Mouse (Mus musculus): ENCODE data around the gene Reep3. TPM values are rescaled to one million over a fixed set of nuclear protein-coding genes. Genes with fewer than 3 reads are reported as not detected.
"Not testable (repeated sequence)": the region's sequence is repeated elsewhere in the genome, so short reads cannot be mapped to it uniquely, and the experiment has no call there.

The Reep3 gene
- polyA plus RNA-seq, 1 experiment: 9.0 TPM

DNA sequence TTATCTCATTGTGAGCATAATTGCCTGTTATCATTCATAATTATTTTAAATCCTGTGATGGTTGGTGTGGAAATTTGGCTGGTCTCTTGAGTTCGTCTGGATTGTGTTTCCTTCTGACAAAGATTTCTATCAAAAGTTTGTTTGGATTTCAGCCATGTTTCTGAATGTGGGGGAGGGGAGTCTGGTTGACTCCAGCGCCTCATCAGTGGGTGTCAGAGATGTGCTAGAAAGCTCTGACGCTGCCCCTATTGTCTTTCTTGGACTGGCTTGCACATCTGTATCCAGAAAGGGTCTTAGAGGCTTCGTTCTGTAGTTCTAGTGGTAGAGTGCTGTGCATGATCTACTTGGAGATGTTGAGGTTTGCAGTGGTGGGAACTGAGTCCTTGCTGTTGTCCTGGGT, 23.4 kb upstream of the Reep3 start:
- Histone ChIP-seq H3K36me3 (ENCODE audit: control insufficient read depth, insufficient read depth, low read length) (no peaks in the 10 kb centered on the region), H3K27ac (ENCODE audit: insufficient read depth, low read length) (no peak overlapping the region), H3K4me1 (ENCODE audit: control insufficient read depth, insufficient read depth, insufficient read length) (peaks cover 10% of the 10 kb centered on the region; the same call in 1 of the 2 replicates), H3K4me3 (ENCODE audit: extremely low read depth, insufficient read depth, insufficient read length) (no peak overlapping the region), H3K27me3 (ENCODE audit: control insufficient read depth, insufficient read depth, low read length) (no peaks in the 10 kb centered on the region)
- DNase-seq (ENCODE audit: low read depth in 1 of 2, low spot score in 2 of 2): no peak
- WGBS: 85% methylated on average over 4 of the region's 4 CpGs
- TF ChIP-seq CTCF (IDR thresholded peaks at IDR 0.05; ENCODE audit: extremely low read depth, insufficient read depth, insufficient read length, insufficient replicate concordance): no peak
- no peak for TF ChIP-seq POLR2A (IDR thresholded peaks at IDR 0.05; ENCODE audit: low read depth, low read length)

DNA sequence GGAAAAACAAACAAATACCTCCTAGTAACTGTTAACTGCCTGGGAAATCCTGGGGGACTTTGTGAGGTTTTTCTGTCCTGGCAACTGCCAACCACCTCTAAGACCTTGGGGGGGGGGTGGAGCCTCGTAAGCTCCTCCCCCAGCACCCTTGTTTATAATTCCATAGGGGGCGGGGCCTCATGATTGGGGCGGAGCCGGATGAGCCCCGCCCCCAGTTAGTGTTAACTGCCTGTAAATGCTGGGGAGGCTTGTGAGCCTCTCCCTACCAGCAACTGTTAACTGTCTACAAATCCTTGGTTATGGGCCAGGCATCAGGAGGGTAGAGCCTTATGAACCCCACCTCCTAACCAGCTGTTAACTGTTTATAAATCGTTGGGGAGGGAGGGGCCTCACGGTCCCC, 22.5 kb upstream of the Reep3 start:
- TF ChIP-seq POLR2A (IDR thresholded peaks at IDR 0.05; ENCODE audit: low read depth, low read length) (no peak), CTCF (IDR thresholded peaks at IDR 0.05; ENCODE audit: extremely low read depth, insufficient read depth, insufficient read length, insufficient replicate concordance) (no peak)
- H3K4me3 ChIP-seq (ENCODE audit: extremely low read depth, insufficient read depth, insufficient read length): no peak overlapping the region
- WGBS: 77% methylated on average over 7 of the region's 7 CpGs

DNA sequence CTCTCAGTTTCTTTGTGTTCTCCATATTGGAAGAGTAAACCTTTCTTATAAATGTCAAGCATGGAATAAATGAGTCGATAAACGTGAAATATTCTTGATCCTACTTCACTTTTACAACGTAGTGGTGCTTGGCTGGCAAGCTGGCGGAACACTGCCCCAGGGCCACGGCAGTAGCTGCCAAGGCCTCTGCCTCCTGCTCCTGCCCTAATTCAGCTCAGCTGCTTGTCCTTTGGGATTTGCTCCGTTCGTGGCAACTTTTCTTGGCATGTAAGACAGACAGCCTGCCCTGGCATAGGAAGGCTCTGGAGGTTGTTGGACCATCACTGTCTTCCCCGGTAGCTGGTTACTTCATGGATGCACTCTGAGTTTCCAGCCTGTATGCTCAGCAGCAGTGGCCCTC, 19.5 kb upstream of the Reep3 start:
- Histone ChIP-seq H3K4me1 (ENCODE audit: control insufficient read depth, insufficient read depth, insufficient read length) (peaks cover 17% of the 10 kb centered on the region), H3K27ac (ENCODE audit: insufficient read depth, low read length) (no peak overlapping the region), H3K36me3 (ENCODE audit: control insufficient read depth, insufficient read depth, low read length) (no peaks in the 10 kb centered on the region), H3K27me3 (ENCODE audit: control insufficient read depth, insufficient read depth, low read length) (no peaks in the 10 kb centered on the region), H3K4me3 (ENCODE audit: extremely low read depth, insufficient read depth, insufficient read length) (no peak overlapping the region)
- DNase-seq (ENCODE audit: low read depth in 1 of 2, low spot score in 2 of 2): no peak
- WGBS: 88% methylated on average over 8 of the region's 8 CpGs
- TF ChIP-seq CTCF (IDR thresholded peaks at IDR 0.05; ENCODE audit: extremely low read depth, insufficient read depth, insufficient read length, insufficient replicate concordance) (no peak), POLR2A (IDR thresholded peaks at IDR 0.05; ENCODE audit: low read depth, low read length) (no peak)

More for the DNA sequence above, 22.5 kb upstream of the Reep3 start:
- Histone ChIP-seq H3K4me1 (ENCODE audit: control insufficient read depth, insufficient read depth, insufficient read length) (peaks cover 11% of the 10 kb centered on the region; the same call in 1 of the 2 replicates), H3K27ac (ENCODE audit: insufficient read depth, low read length) (no peak overlapping the region), H3K36me3 (ENCODE audit: control insufficient read depth, insufficient read depth, low read length) (no peaks in the 10 kb centered on the region), H3K27me3 (ENCODE audit: control insufficient read depth, insufficient read depth, low read length) (no peaks in the 10 kb centered on the region)
- DNase-seq (ENCODE audit: low read depth in 1 of 2, low spot score in 2 of 2): no peak

DNA sequence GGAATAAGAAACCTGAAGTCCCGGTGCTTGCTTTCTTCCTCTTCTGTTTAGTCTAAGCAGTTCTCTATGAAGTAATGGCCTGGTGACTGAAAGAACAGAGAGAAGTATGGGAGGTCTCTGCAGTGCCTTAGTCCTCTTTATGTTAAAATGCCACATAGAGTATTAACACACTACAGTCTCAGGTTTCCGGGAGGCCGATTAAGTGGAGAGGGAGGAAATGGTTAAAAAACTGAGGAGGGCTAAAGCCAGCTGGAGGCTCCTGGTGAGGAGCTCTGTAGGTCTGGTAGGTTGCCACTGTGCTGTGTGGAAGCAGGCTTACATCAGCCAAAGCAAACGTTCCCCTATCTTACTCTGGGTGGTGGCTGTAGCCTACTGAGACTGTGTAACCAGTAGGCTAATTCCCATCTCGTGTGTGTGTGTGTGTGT, 18.9 kb upstream of the Reep3 start:
- Histone ChIP-seq H3K27ac (ENCODE audit: insufficient read depth, low read length) (no peak overlapping the region), H3K4me1 (ENCODE audit: control insufficient read depth, insufficient read depth, insufficient read length) (peaks cover 17% of the 10 kb centered on the region), H3K27me3 (ENCODE audit: control insufficient read depth, insufficient read depth, low read length) (no peaks in the 10 kb centered on the region), H3K4me3 (ENCODE audit: extremely low read depth, insufficient read depth, insufficient read length) (no peak overlapping the region), H3K36me3 (ENCODE audit: control insufficient read depth, insufficient read depth, low read length) (no peaks in the 10 kb centered on the region)
- DNase-seq (ENCODE audit: low read depth in 1 of 2, low spot score in 2 of 2): no peak
- 20% methylated on average over 5 of the region's 5 CpGs for WGBS
- TF ChIP-seq CTCF (IDR thresholded peaks at IDR 0.05; ENCODE audit: extremely low read depth, insufficient read depth, insufficient read length, insufficient replicate concordance): no peak
- TF ChIP-seq POLR2A (IDR thresholded peaks at IDR 0.05; ENCODE audit: low read depth, low read length): no peak

DNA sequence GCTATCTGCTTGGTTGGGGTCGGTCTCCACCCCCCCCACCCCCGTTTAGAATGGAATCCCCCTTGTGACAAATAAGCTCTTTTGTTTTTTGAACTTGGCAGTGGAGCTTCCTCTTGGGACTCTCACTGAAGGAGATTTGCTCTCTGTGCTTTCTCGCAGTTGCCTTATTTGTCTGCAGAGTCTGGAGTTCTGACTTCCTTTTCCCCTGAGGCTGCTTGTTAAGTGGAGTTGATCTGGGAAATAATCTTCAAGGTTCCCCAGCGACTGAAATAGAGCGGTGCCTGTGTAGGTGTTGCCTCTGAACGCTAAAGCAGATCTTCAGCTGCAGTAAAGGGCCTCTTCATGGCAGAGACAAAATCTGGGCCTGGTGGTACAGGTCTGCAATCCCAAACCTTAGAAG, 18.4 kb upstream of the Reep3 start:
- DNase-seq (ENCODE audit: low read depth in 1 of 2, low spot score in 2 of 2): no peak
- Histone ChIP-seq H3K36me3 (ENCODE audit: control insufficient read depth, insufficient read depth, low read length) (no peaks in the 10 kb centered on the region), H3K27me3 (ENCODE audit: control insufficient read depth, insufficient read depth, low read length) (no peaks in the 10 kb centered on the region), H3K4me1 (ENCODE audit: control insufficient read depth, insufficient read depth, insufficient read length) (peaks cover 17% of the 10 kb centered on the region), H3K4me3 (ENCODE audit: extremely low read depth, insufficient read depth, insufficient read length) (no peak overlapping the region), H3K27ac (ENCODE audit: insufficient read depth, low read length) (peak overlapping the region; percentile 53; the same call in 1 of the 2 replicates)
- no peak for TF ChIP-seq POLR2A (IDR thresholded peaks at IDR 0.05; ENCODE audit: low read depth, low read length)
- TF ChIP-seq CTCF (IDR thresholded peaks at IDR 0.05; ENCODE audit: extremely low read depth, insufficient read depth, insufficient read length, insufficient replicate concordance): no peak
- 25% methylated on average over 6 of the region's 6 CpGs for WGBS

DNA sequence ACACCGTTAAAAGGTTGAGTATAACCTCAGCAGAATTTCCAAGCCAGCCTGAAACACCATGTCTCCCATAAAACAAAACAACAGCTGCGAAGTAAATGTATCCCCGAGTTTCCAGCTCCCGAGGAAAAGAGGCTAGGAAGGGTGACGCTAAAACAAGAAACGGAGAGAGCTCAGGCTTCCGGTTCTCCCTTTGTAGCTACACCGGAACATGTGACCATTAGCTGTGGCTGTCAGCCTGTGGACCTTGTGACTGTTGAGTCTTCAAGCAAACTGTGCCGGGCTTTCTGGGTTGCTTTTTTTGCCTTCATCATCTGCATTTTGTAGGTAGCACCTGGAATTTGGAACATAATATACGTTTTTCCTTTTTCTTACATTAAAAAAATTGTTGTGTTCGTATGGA, 17.1 kb upstream of the Reep3 start:
- H3K36me3 ChIP-seq (ENCODE audit: control insufficient read depth, insufficient read depth, low read length): no peaks in the 10 kb centered on the region
- 85% methylated on average over 11 of the region's 11 CpGs for WGBS
- DNase-seq (ENCODE audit: low read depth in 1 of 2, low spot score in 2 of 2): no peak
- H3K4me1 ChIP-seq (ENCODE audit: control insufficient read depth, insufficient read depth, insufficient read length): peaks cover 17% of the 10 kb centered on the region
- H3K27me3 ChIP-seq (ENCODE audit: control insufficient read depth, insufficient read depth, low read length): no peaks in the 10 kb centered on the region
- no peak overlapping the region for H3K4me3 ChIP-seq (ENCODE audit: extremely low read depth, insufficient read depth, insufficient read length)
- no peak overlapping the region for H3K27ac ChIP-seq (ENCODE audit: insufficient read depth, low read length)
- no peak for TF ChIP-seq POLR2A (IDR thresholded peaks at IDR 0.05; ENCODE audit: low read depth, low read length)
- TF ChIP-seq CTCF (IDR thresholded peaks at IDR 0.05; ENCODE audit: extremely low read depth, insufficient read depth, insufficient read length, insufficient replicate concordance): no peak

DNA sequence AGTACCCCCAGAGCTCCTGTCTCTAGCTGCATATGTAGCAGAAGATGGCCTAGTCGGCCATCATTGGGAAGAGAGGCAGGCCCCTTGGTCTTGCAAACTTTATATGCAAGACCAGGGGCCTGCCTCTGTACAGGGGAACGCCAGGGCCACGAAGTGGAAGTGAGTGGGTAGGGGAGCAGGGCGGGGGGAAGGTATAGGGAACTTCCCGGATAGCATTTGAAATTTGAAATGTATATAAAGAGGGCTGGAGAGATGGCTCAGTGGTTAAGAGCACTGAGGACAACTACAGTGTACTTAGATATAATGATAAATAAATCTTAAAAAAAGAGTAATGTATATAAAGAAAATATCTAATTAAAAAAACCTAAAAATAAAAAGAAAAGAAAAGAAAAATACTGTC, 16.2 kb upstream of the Reep3 start:
- DNase-seq (ENCODE audit: low read depth in 1 of 2, low spot score in 2 of 2): not testable (repeated sequence)

More for the DNA sequence above, 16.2 kb upstream of the Reep3 start:
- peaks cover 17% of the 10 kb centered on the region for H3K4me1 ChIP-seq (ENCODE audit: control insufficient read depth, insufficient read depth, insufficient read length)
- WGBS: 54% methylated on average over 5 of the region's 5 CpGs
- H3K36me3 ChIP-seq (ENCODE audit: control insufficient read depth, insufficient read depth, low read length); H3K27me3 ChIP-seq (ENCODE audit: control insufficient read depth, insufficient read depth, low read length); H3K27ac ChIP-seq (ENCODE audit: insufficient read depth, low read length); H3K4me3 ChIP-seq (ENCODE audit: extremely low read depth, insufficient read depth, insufficient read length): not testable (repeated sequence)
